Mouse (Mus musculus) common myeloid progenitor, adult 5-6 weeks (primary cell): ENCODE measurements around the gene 4930455H04Rik. TPM values are rescaled to one million over a fixed set of nuclear protein-coding genes. Genes with fewer than 3 reads are reported as not detected.

Source experiments
- ATAC-seq: replicated peaks from 2 replicates; pipeline ENCODE4 v1.8.0; 2016; ENCODE audit warnings: low read depth, mild to moderate bottlenecking, moderate TSS enrichment, inconsistent platforms; ENCODE audit not compliant: poor library complexity, severe bottlenecking
- total RNA-seq: library from RNA; stranded (forward); fragments of 200-1000, 187-1606 nt; gene quantifications from 2 replicates; pipeline ENCODE4 v1.2.3, GENCODE M21; 2017

The 4930455H04Rik gene
- total RNA-seq, 1 experiment from 2014 or later, result not detected

GRCm38 (mm10) chr3:117024557-117024956 is 56.5 kb downstream of the 4930455H04Rik start:
- no peak for ATAC-seq

GRCm38 (mm10) chr3:117025421-117025820 is 57.4 kb downstream of the 4930455H04Rik start:
- no peak for ATAC-seq

Other genes starting within 250 kb of the 4930455H04Rik start
- 7.5 and 10.9 TPM in 2 replicates for gene Agl, start 160.1 kb upstream of the 4930455H04Rik start, total RNA-seq
- gene Frrs1, start 108.8 kb upstream of the 4930455H04Rik start, total RNA-seq, result 43.7 and 47.0 TPM in 2 replicates
- not detected in 2 replicates for gene Palmd, start 720 bp downstream of the 4930455H04Rik start, total RNA-seq